Mouse (Mus musculus): ENCODE results near the gene Ptpn5.

DNA sequence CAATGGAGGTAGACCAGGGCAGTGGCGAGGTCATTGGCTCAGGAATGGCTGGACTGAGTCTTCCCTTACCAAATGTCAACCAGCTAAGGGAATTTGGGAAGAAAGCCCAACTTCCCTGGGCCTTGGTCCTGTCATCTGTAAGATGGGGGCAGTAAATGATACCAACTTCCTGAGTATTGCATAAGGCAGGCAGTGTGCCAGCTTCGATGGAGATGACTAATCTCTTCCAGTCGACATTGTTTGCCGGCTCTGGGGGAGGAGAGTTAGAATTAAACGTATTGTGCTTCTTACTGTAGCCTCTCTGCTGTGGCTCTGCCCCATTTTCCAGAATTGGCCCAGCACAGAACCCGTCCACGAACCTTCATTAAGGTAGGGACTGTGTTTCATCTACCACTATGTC, 23.0 kb downstream of the Ptpn5 start:
- TF ChIP-seq HCFC1 (IDR thresholded peaks at IDR 0.05; ENCODE audit: low read depth, low read length) (no peak), MEF2A (IDR thresholded peaks at IDR 0.05; ENCODE audit: extremely low read depth, insufficient replicate concordance, low read depth, low read length, poor library complexity, severe bottlenecking) (no peak), MAFK (IDR thresholded peaks at IDR 0.05; ENCODE audit: borderline replicate concordance, low read depth, low read length) (no peak), CTCF (IDR thresholded peaks at IDR 0.05 in 2 of 3, conservative IDR thresholded peaks at IDR 0.05 in 1 of 3; ENCODE audit: control insufficient read depth in 1 of 3, insufficient read depth in 1 of 3, low read depth in 2 of 3, low read length in 3 of 3, poor library complexity in 1 of 3, severe bottlenecking in 1 of 3) (no peak), MYB (IDR thresholded peaks at IDR 0.05; ENCODE audit: low read depth, low read length) (no peak), CHD2 (IDR thresholded peaks at IDR 0.05; ENCODE audit: low read length) (no peak), NELFE (IDR thresholded peaks at IDR 0.05; ENCODE audit: low read depth, low read length) (no peak), SMC3 (IDR thresholded peaks at IDR 0.05; ENCODE audit: low read depth, low read length) (no peak), EP300 (IDR thresholded peaks at IDR 0.05; ENCODE audit: low read depth in 1 of 2, low read length in 2 of 2) (no peak), BHLHE40 (IDR thresholded peaks at IDR 0.05; ENCODE audit: borderline replicate concordance, low read depth, low read length) (no peak), MAX (IDR thresholded peaks at IDR 0.05; ENCODE audit: low read length) (no peak), USF2 (IDR thresholded peaks at IDR 0.05; ENCODE audit: borderline replicate concordance in 1 of 2, insufficient read depth in 1 of 2, low read depth in 1 of 2, low read length in 2 of 2) (no peak)

Measured in MEL (cell line).